Comparison of ENCODE assay signal across 8 mouse cellular contexts in genomic region chr2:117122701-117123337, GRCm38 (mm10). TPM values are rescaled to one million over a fixed set of nuclear protein-coding genes. Genes with fewer than 3 reads are reported as not detected.
A peak's percentile ranks its signal among the peaks of the same experiment; 100 is the strongest.
DNase-seq lines count a peak whose midpoint lies in the region; ATAC-seq and TF ChIP-seq lines count a peak whose summit lies in the region.

No protein-coding gene starts in this region.

- peaks cover 11% of the 10 kb centered on the region; the same call in 1 of the 2 replicates for H3K4me1 ChIP-seq in embryonic facial prominence, embryonic 12.5 days
- peaks cover 22% of the 10 kb centered on the region for H3K4me1 ChIP-seq in heart, embryonic 15.5 days (replicated peaks)
- H3K4me1 ChIP-seq in lung, adult 2 months (ENCODE audit: control insufficient read depth, insufficient read depth, low read length) = no peaks in the 10 kb centered on the region; the same call in 1 of the 2 replicates
- peaks cover 29% of the 10 kb centered on the region for H3K4me1 ChIP-seq in neural tube, embryonic 15.5 days

- no peak overlapping the region for H3K27ac ChIP-seq in embryonic facial prominence, embryonic 12.5 days
- peak overlapping the region; percentile 99 for H3K27ac ChIP-seq in heart, embryonic 15.5 days
- H3K27ac ChIP-seq in neural tube, embryonic 15.5 days (replicated peaks) = peak overlapping the region; percentile 99

- TF ChIP-seq CTCF in lung, adult 2 months (IDR thresholded peaks at IDR 0.05; ENCODE audit: insufficient read depth, low read length) = no peak

- peak overlapping the region; percentile 69 for H3K4me2 ChIP-seq in embryonic facial prominence, embryonic 12.5 days (replicated peaks)
- peak overlapping the region; percentile 84 for H3K4me2 ChIP-seq in heart, embryonic 15.5 days
- H3K4me2 ChIP-seq in neural tube, embryonic 15.5 days = peak overlapping the region; percentile 69

- peak overlapping the region; percentile 89 for H3K4me3 ChIP-seq in embryonic facial prominence, embryonic 12.5 days
- H3K4me3 ChIP-seq in heart, embryonic 15.5 days = peak overlapping the region; percentile 84
- peak overlapping the region; percentile 64 for H3K4me3 ChIP-seq in lung, adult 2 months (replicated peaks; ENCODE audit: extremely low read depth, low read depth, low read length)
- peak overlapping the region; percentile 95 for H3K4me3 ChIP-seq in neural tube, embryonic 15.5 days (replicated peaks)

- no peak for TF ChIP-seq POLR2A in lung, adult 2 months (IDR thresholded peaks at IDR 0.05; ENCODE audit: borderline replicate concordance, extremely low read depth, low read depth, low read length)

- peak overlapping the region; percentile 99 for H3K9ac ChIP-seq in embryonic facial prominence, embryonic 12.5 days
- H3K9ac ChIP-seq in heart, embryonic 15.5 days = peak overlapping the region; percentile 94
- H3K9ac ChIP-seq in neural tube, embryonic 15.5 days (replicated peaks) = peak overlapping the region; percentile 93

- H3K36me3 ChIP-seq in embryonic facial prominence, embryonic 12.5 days = no peaks in the 10 kb centered on the region
- H3K36me3 ChIP-seq in heart, embryonic 15.5 days = no peaks in the 10 kb centered on the region
- H3K36me3 ChIP-seq in neural tube, embryonic 15.5 days = no peaks in the 10 kb centered on the region

- DNase-seq in ES-CJ7 (ENCODE audit: low read depth, low spot score) = peak; percentile 32
- DNase-seq in adrenal gland, postnatal 25 days = peak; percentile 41
- peak; percentile 70 for DNase-seq in kidney, postnatal 14 days
- peak; percentile 54 for DNase-seq in lung, adult 2 months
- peak; percentile 54 for DNase-seq in thymus, postnatal 25 days

- 5% methylated on average over 17 of the region's 17 CpGs for WGBS in embryonic facial prominence, embryonic 12.5 days
- WGBS in heart, embryonic 15.5 days = 1% methylated on average over 17 of the region's 17 CpGs
- under 1% methylated on average over 17 of the region's 17 CpGs for WGBS in lung, adult 2 months
- WGBS in neural tube, embryonic 15.5 days = 4% methylated on average over 17 of the region's 17 CpGs

- H3K9me3 ChIP-seq in embryonic facial prominence, embryonic 12.5 days = no peaks in the 10 kb centered on the region
- no peaks in the 10 kb centered on the region for H3K9me3 ChIP-seq in heart, embryonic 15.5 days (replicated peaks)
- H3K9me3 ChIP-seq in neural tube, embryonic 15.5 days (replicated peaks) = no peaks in the 10 kb centered on the region

- no peak for ATAC-seq in embryonic facial prominence, embryonic 12.5 days (ENCODE audit: insufficient number of reproducible peaks, insufficient read depth, low FRiP score, low TSS enrichment)
- no peak; the same call in 1 of the 2 replicates for ATAC-seq in heart, embryonic 15.5 days (replicated peaks; ENCODE audit: insufficient number of reproducible peaks, insufficient read depth, low FRiP score, low read depth)
- ATAC-seq in neural tube, embryonic 15.5 days (ENCODE audit: low FRiP score) = peak; percentile 20; the same call in 1 of the 2 replicates

- no peaks in the 10 kb centered on the region for H3K27me3 ChIP-seq in embryonic facial prominence, embryonic 12.5 days
- H3K27me3 ChIP-seq in heart, embryonic 15.5 days = no peaks in the 10 kb centered on the region
- no peaks in the 10 kb centered on the region for H3K27me3 ChIP-seq in neural tube, embryonic 15.5 days (replicated peaks)

RNA-seq across cellular contexts. Expression of gene Spred1, which starts 1.6 kb away (rescaled TPM):
- 91.5 and 103 TPM in 2 replicates for total RNA-seq in adrenal gland, postnatal 25 days (2021)
- polyA plus RNA-seq in embryonic facial prominence, embryonic 12.5 days (2016; fragmentation: Nextera tagmentation; extraction: Ambion mirVana) = 26.4 and 27.0 TPM in 2 replicates
- polyA plus RNA-seq in heart, embryonic 15.5 days (2015; fragmentation: Nextera tagmentation; extraction: Ambion mirVana) = 6.9 and 7.6 TPM in 2 replicates
- polyA plus RNA-seq in lung, adult 2 months (2012; rRNA removed) = 7.4 and 8.4 TPM in 2 replicates
- polyA plus RNA-seq in neural tube, embryonic 15.5 days (2015; fragmentation: Nextera tagmentation; extraction: Ambion mirVana) = 11.2 and 13.3 TPM in 2 replicates
